Mouse (Mus musculus): Measurements from ENCODE around the gene Cinp. TPM values are rescaled to one million over a fixed set of nuclear protein-coding genes. Genes with fewer than 3 reads are reported as not detected.

Cinp gene
- polyA plus RNA-seq, 1 experiment: 52.0 TPM

DNA sequence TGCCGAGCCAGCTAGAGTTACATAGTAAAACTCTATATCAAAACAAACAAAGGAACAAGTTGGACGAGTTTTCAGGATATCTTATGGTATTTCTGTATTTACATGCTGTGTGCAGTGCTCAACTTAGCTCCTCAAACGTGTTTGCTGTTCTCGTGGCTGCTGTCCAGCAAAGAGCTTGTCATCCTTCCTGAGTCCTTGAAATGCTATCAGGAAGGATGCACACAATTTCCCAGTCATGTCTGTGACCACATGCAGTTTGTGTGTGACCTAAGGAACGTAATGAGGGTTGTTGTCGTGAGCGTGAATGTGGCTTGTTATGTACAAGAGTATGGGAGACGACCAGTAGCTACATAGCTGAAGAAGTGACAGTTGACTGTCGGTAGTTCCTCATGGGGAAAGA, 26.8 kb upstream of the Cinp start:
- Histone ChIP-seq H3K27ac (ENCODE audit: control insufficient read depth, insufficient read depth, low read length) (no peak overlapping the region), H3K27me3 (ENCODE audit: control insufficient read depth, insufficient read depth, low read length) (no peaks in the 10 kb centered on the region), H3K36me3 (ENCODE audit: control insufficient read depth, insufficient read depth, low read length) (peaks cover 6% of the 10 kb centered on the region), H3K4me3 (ENCODE audit: control insufficient read depth, insufficient read depth, low read length) (no peak overlapping the region), H3K4me1 (replicated peaks; ENCODE audit: control insufficient read depth, insufficient read depth, low read length) (no peaks in the 10 kb centered on the region)
- no peak for TF ChIP-seq CTCF (IDR thresholded peaks at IDR 0.05; ENCODE audit: borderline replicate concordance, control insufficient read depth, extremely low read depth, insufficient read depth, low read length, poor library complexity)
- TF ChIP-seq POLR2A (IDR thresholded peaks at IDR 0.05; ENCODE audit: control insufficient read depth, extremely low read depth, insufficient read depth, low read length, poor library complexity): no peak
- 94% methylated on average over 9 of the region's 9 CpGs for WGBS
- no peak for DNase-seq

DNA sequence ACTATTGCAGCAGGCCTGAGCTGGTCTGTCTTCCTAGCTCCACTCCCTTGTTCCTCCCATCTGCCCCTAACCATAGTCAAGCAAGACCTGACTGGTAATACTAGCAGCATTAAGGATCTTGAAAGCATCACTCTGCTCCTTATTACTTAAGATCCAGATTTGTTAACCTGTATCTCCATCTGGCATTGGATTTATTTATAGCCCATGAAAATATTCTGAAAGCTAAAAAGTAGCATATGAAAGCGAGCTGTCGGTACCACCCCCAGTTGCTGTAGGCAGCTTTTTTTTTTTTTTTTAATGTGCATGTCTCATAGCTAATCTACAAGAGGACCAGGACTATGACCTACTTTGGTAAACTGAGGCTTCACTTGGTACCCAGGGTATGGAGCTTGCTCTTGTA, 21.0 kb upstream of the Cinp start:
- H3K27ac ChIP-seq (ENCODE audit: control insufficient read depth, insufficient read depth, low read length): no peak overlapping the region
- H3K36me3 ChIP-seq (ENCODE audit: control insufficient read depth, insufficient read depth, low read length): no peaks in the 10 kb centered on the region
- H3K27me3 ChIP-seq (ENCODE audit: control insufficient read depth, insufficient read depth, low read length): no peaks in the 10 kb centered on the region
- no peaks in the 10 kb centered on the region for H3K4me1 ChIP-seq (replicated peaks; ENCODE audit: control insufficient read depth, insufficient read depth, low read length)
- DNase-seq: no peak
- TF ChIP-seq POLR2A (IDR thresholded peaks at IDR 0.05; ENCODE audit: control insufficient read depth, extremely low read depth, insufficient read depth, low read length, poor library complexity) (no peak), CTCF (IDR thresholded peaks at IDR 0.05; ENCODE audit: borderline replicate concordance, control insufficient read depth, extremely low read depth, insufficient read depth, low read length, poor library complexity) (no peak)
- WGBS: 97% methylated on average over 2 of the region's 2 CpGs
- H3K4me3 ChIP-seq (ENCODE audit: control insufficient read depth, insufficient read depth, low read length): no peak overlapping the region

- H3K36me3 ChIP-seq (ENCODE audit: control insufficient read depth, insufficient read depth, low read length): no peaks in the 10 kb centered on the region
- TF ChIP-seq CTCF (IDR thresholded peaks at IDR 0.05; ENCODE audit: borderline replicate concordance, control insufficient read depth, extremely low read depth, insufficient read depth, low read length, poor library complexity) (no peak), POLR2A (IDR thresholded peaks at IDR 0.05; ENCODE audit: control insufficient read depth, extremely low read depth, insufficient read depth, low read length, poor library complexity) (no peak)
- no peaks in the 10 kb centered on the region for H3K4me1 ChIP-seq (replicated peaks; ENCODE audit: control insufficient read depth, insufficient read depth, low read length)
- no peak overlapping the region for H3K27ac ChIP-seq (ENCODE audit: control insufficient read depth, insufficient read depth, low read length)
- H3K4me3 ChIP-seq (ENCODE audit: control insufficient read depth, insufficient read depth, low read length): no peak overlapping the region
- WGBS: 20% methylated on average over 3 of the region's 3 CpGs
- no peaks in the 10 kb centered on the region for H3K27me3 ChIP-seq (ENCODE audit: control insufficient read depth, insufficient read depth, low read length)
- no peak for DNase-seq
Measured at GRCm38 (mm10) chr12:110907845-110908244, 18.9 kb upstream of the Cinp start.

DNA sequence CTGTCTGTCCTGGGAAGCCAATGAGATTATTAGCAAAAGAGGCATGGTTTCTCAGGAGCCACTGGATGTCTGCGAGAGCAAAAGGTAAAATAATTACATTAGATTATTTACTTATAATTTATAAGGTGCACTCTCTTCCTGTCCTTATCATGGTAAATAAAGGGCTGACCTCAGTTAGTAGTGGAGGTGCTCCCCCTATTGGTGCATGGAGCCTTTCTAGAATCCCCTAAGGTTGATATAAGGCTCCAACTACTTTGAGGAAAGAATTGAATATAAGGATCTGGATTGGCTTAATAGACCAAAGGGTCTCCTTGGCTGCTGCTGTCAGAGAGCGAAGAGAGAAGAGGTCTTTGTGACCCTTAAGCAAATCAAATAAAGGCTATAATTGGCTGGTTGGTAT, 14.6 kb upstream of the Cinp start:
- 96% methylated on average over 2 of the region's 2 CpGs for WGBS
- no peak for TF ChIP-seq POLR2A (IDR thresholded peaks at IDR 0.05; ENCODE audit: control insufficient read depth, extremely low read depth, insufficient read depth, low read length, poor library complexity)
- no peak for TF ChIP-seq CTCF (IDR thresholded peaks at IDR 0.05; ENCODE audit: borderline replicate concordance, control insufficient read depth, extremely low read depth, insufficient read depth, low read length, poor library complexity)
- no peaks in the 10 kb centered on the region for H3K36me3 ChIP-seq (ENCODE audit: control insufficient read depth, insufficient read depth, low read length)
- no peak overlapping the region for H3K27ac ChIP-seq (ENCODE audit: control insufficient read depth, insufficient read depth, low read length)
- no peaks in the 10 kb centered on the region for H3K4me1 ChIP-seq (replicated peaks; ENCODE audit: control insufficient read depth, insufficient read depth, low read length)
- H3K4me3 ChIP-seq (ENCODE audit: control insufficient read depth, insufficient read depth, low read length): no peak overlapping the region
- H3K27me3 ChIP-seq (ENCODE audit: control insufficient read depth, insufficient read depth, low read length): no peaks in the 10 kb centered on the region
- DNase-seq: peak; percentile 48

- Histone ChIP-seq H3K4me1 (replicated peaks; ENCODE audit: control insufficient read depth, insufficient read depth, low read length) (no peaks in the 10 kb centered on the region), H3K27ac (ENCODE audit: control insufficient read depth, insufficient read depth, low read length) (no peak overlapping the region)
- 72% methylated on average over 4 of the region's 4 CpGs for WGBS
Measured at GRCm38 (mm10) chr12:110902106-110902505, 13.2 kb upstream of the Cinp start.

GRCm38 (mm10) chr12:110891887-110892286, 2.9 kb upstream of the Cinp start:
- 93% methylated on average over 1 of the region's 1 CpGs for WGBS
- H3K27ac ChIP-seq (ENCODE audit: control insufficient read depth, insufficient read depth, low read length): no peak overlapping the region
- H3K36me3 ChIP-seq (ENCODE audit: control insufficient read depth, insufficient read depth, low read length): no peaks in the 10 kb centered on the region
- peaks cover 9% of the 10 kb centered on the region for H3K4me1 ChIP-seq (replicated peaks; ENCODE audit: control insufficient read depth, insufficient read depth, low read length)
- no peak for DNase-seq
- TF ChIP-seq POLR2A (IDR thresholded peaks at IDR 0.05; ENCODE audit: control insufficient read depth, extremely low read depth, insufficient read depth, low read length, poor library complexity): no peak
- no peak for TF ChIP-seq CTCF (IDR thresholded peaks at IDR 0.05; ENCODE audit: borderline replicate concordance, control insufficient read depth, extremely low read depth, insufficient read depth, low read length, poor library complexity)
- no peaks in the 10 kb centered on the region for H3K27me3 ChIP-seq (ENCODE audit: control insufficient read depth, insufficient read depth, low read length)
- H3K4me3 ChIP-seq (ENCODE audit: control insufficient read depth, insufficient read depth, low read length): no peak overlapping the region

More at GRCm38 (mm10) chr12:110902106-110902505, 13.2 kb upstream of the Cinp start:
- no peak for DNase-seq
- Histone ChIP-seq H3K27me3 (ENCODE audit: control insufficient read depth, insufficient read depth, low read length) (no peaks in the 10 kb centered on the region), H3K36me3 (ENCODE audit: control insufficient read depth, insufficient read depth, low read length) (no peaks in the 10 kb centered on the region), H3K4me3 (ENCODE audit: control insufficient read depth, insufficient read depth, low read length) (no peak overlapping the region)
- TF ChIP-seq CTCF (IDR thresholded peaks at IDR 0.05; ENCODE audit: borderline replicate concordance, control insufficient read depth, extremely low read depth, insufficient read depth, low read length, poor library complexity): no peak
- no peak for TF ChIP-seq POLR2A (IDR thresholded peaks at IDR 0.05; ENCODE audit: control insufficient read depth, extremely low read depth, insufficient read depth, low read length, poor library complexity)

DNA sequence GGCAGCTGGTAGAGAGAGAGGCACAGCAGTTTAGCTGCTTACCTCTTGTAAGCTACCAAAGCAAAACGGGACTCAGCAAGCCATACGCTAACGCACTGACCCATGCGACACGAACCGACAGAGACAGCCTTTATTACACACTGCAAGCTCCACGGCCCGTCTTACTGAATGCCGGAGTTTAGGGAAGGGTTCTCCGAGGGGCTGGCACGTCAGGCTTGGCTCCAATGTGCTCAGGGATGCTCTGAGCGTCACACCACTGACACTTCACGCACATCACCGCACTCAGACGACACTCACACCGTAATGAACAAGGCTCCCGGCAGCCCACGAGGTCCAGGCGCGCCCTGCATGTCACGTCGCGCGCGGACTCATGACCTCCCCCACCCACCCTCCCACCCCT, 339 bp downstream of the Cinp start:
- no peaks in the 10 kb centered on the region for H3K36me3 ChIP-seq (ENCODE audit: control insufficient read depth, insufficient read depth, low read length)
- no peak for DNase-seq
- H3K27me3 ChIP-seq (ENCODE audit: control insufficient read depth, insufficient read depth, low read length): no peaks in the 10 kb centered on the region
- WGBS: under 1% methylated on average over 25 of the region's 25 CpGs
- H3K4me3 ChIP-seq (ENCODE audit: control insufficient read depth, insufficient read depth, low read length): peak overlapping the region; percentile 88
- TF ChIP-seq CTCF (IDR thresholded peaks at IDR 0.05; ENCODE audit: borderline replicate concordance, control insufficient read depth, extremely low read depth, insufficient read depth, low read length, poor library complexity) (no peak), POLR2A (IDR thresholded peaks at IDR 0.05; ENCODE audit: control insufficient read depth, extremely low read depth, insufficient read depth, low read length, poor library complexity) (no peak)
- H3K27ac ChIP-seq (ENCODE audit: control insufficient read depth, insufficient read depth, low read length): no peak overlapping the region
- peaks cover 9% of the 10 kb centered on the region for H3K4me1 ChIP-seq (replicated peaks; ENCODE audit: control insufficient read depth, insufficient read depth, low read length)

All from thymus, adult 2 months (tissue).